Comparison of ENCODE assay signal across 8 mouse cellular contexts in the genomic region with DNA sequence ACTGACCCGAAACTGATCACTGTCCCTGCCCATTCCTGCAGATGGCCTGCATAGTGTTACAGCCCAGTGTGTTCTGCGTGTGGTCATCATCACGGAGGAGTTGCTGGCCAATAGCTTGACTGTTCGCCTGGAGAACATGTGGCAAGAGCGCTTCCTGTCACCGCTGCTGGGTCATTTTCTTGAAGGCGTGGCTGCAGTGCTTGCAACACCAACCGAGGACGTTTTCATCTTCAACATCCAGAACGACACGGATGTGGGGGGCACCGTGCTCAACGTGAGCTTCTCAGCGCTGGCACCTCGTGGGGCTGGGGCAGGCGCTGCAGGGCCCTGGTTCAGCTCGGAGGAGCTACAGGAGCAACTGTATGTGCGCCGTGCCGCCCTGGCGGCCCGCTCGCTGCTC. TPM values are rescaled to one million over a fixed set of nuclear protein-coding genes. Genes with fewer than 3 reads are reported as not detected.
A peak's percentile ranks its signal among the peaks of the same experiment; 100 is the strongest.
DNase-seq lines count a peak whose midpoint lies in the region; ATAC-seq lines count a peak whose summit lies in the region.

No protein-coding gene starts in this region.

- H3K9ac ChIP-seq in heart, embryonic 16.5 days (ENCODE audit: low read length), result no peak overlapping the region
- H3K9ac ChIP-seq in embryonic facial prominence, embryonic 12.5 days, result 0 out of 2 replicates have a peak overlapping the region, but pooled peaks have one; percentile 5
- no peak overlapping the region for H3K9ac ChIP-seq in limb, embryonic 12.5 days (replicated peaks)

- H3K36me3 ChIP-seq in heart, embryonic 16.5 days (ENCODE audit: control insufficient read depth, insufficient read depth), result no peaks in the 10 kb centered on the region
- no peaks in the 10 kb centered on the region for H3K36me3 ChIP-seq in embryonic facial prominence, embryonic 12.5 days
- no peaks in the 10 kb centered on the region for H3K36me3 ChIP-seq in limb, embryonic 12.5 days

- H3K27me3 ChIP-seq in heart, embryonic 16.5 days (ENCODE audit: control insufficient read depth, insufficient read depth, low read length), result peaks cover 61% of the 10 kb centered on the region
- H3K27me3 ChIP-seq in embryonic facial prominence, embryonic 12.5 days, result peaks cover 69% of the 10 kb centered on the region
- peaks cover 84% of the 10 kb centered on the region for H3K27me3 ChIP-seq in limb, embryonic 12.5 days

- ATAC-seq in heart, embryonic 16.5 days (replicated peaks; ENCODE audit: extremely low read depth, insufficient read depth, low FRiP score), result no peak
- ATAC-seq in embryonic facial prominence, embryonic 12.5 days (ENCODE audit: insufficient number of reproducible peaks, insufficient read depth, low FRiP score, low TSS enrichment), result no peak
- ATAC-seq in limb, embryonic 12.5 days (ENCODE audit: insufficient number of reproducible peaks, insufficient read depth, low FRiP score, low TSS enrichment, low read depth), result no peak
- ATAC-seq in frontal cortex, adult (ENCODE audit: low TSS enrichment), result no peak

- 4% methylated on average over 23 of the region's 23 CpGs for WGBS in heart, embryonic 16.5 days
- WGBS in embryonic facial prominence, embryonic 12.5 days, result 7% methylated on average over 23 of the region's 23 CpGs
- WGBS in limb, embryonic 12.5 days, result 6% methylated on average over 23 of the region's 23 CpGs

- no peak overlapping the region for H3K27ac ChIP-seq in heart, embryonic 16.5 days (ENCODE audit: low read length)
- H3K27ac ChIP-seq in embryonic facial prominence, embryonic 12.5 days, result no peak overlapping the region
- no peak overlapping the region for H3K27ac ChIP-seq in limb, embryonic 12.5 days

- peak overlapping the region; percentile 57 for H3K4me3 ChIP-seq in heart, embryonic 16.5 days (ENCODE audit: low read length)
- peak overlapping the region; percentile 51 for H3K4me3 ChIP-seq in embryonic facial prominence, embryonic 12.5 days
- peak overlapping the region; percentile 49 for H3K4me3 ChIP-seq in limb, embryonic 12.5 days (replicated peaks)

- DNase-seq in heart, postnatal 4 days, result no peak
- peak; percentile 62 to 64 for DNase-seq in monocyte, adult 2 months (ENCODE audit: low read depth in 1 of 2, low spot score in 2 of 2)
- no peak for DNase-seq in left cerebral cortex, adult 8-10 months (ENCODE audit: low spot score in 2 of 2)
- no peak for DNase-seq in cerebellum, postnatal 14 days

- peak overlapping the region; percentile 93 for H3K4me2 ChIP-seq in heart, embryonic 16.5 days (ENCODE audit: low read depth, low read length)
- peak overlapping the region; percentile 95 for H3K4me2 ChIP-seq in embryonic facial prominence, embryonic 12.5 days (replicated peaks)
- H3K4me2 ChIP-seq in limb, embryonic 12.5 days, result peak overlapping the region; percentile 89

- H3K4me1 ChIP-seq in heart, embryonic 16.5 days (ENCODE audit: control insufficient read depth, insufficient read depth, low read length), result peaks cover 15% of the 10 kb centered on the region
- H3K4me1 ChIP-seq in embryonic facial prominence, embryonic 12.5 days, result peaks cover 19% of the 10 kb centered on the region
- H3K4me1 ChIP-seq in limb, embryonic 12.5 days (replicated peaks), result peaks cover 20% of the 10 kb centered on the region

- H3K9me3 ChIP-seq in heart, embryonic 16.5 days (replicated peaks; ENCODE audit: control insufficient read depth, low read length), result no peaks in the 10 kb centered on the region
- no peaks in the 10 kb centered on the region for H3K9me3 ChIP-seq in embryonic facial prominence, embryonic 12.5 days
- H3K9me3 ChIP-seq in limb, embryonic 12.5 days, result no peaks in the 10 kb centered on the region

RNA-seq across cellular contexts. Expression of gene Celsr3, which starts 5.5 kb away (rescaled TPM):
- polyA plus RNA-seq in heart, embryonic 16.5 days (2015; fragmentation: Nextera tagmentation; extraction: Ambion mirVana), result 0.05 and 0.13 TPM in 2 replicates
- total RNA-seq in heart, postnatal 4 days (2021), result under 1 TPM; 0.07 TPM
- 1.2 and 2.1 TPM in 2 replicates for polyA plus RNA-seq in embryonic facial prominence, embryonic 12.5 days (2016; fragmentation: Nextera tagmentation; extraction: Ambion mirVana)
- polyA plus RNA-seq in limb, embryonic 12.5 days (2016; fragmentation: Nextera tagmentation; extraction: Ambion mirVana), result 0.14 and 0.30 TPM in 2 replicates
- total RNA-seq in left cerebral cortex, adult 8-10 months (2022), result 10 to 100 TPM; 45.0 to 60.8 (median 50.5) TPM

RNA-seq across cellular contexts. Expression of gene Slc26a6, which starts 21.4 kb away (rescaled TPM):
- 7.6 and 7.8 TPM in 2 replicates for polyA plus RNA-seq in heart, embryonic 16.5 days (2015; fragmentation: Nextera tagmentation; extraction: Ambion mirVana)
- total RNA-seq in heart, postnatal 4 days (2021), result 10 to 100 TPM in 1 of 2 experiments, 1 to 10 TPM in 1; 8.4 to 10.1 TPM
- polyA plus RNA-seq in embryonic facial prominence, embryonic 12.5 days (2016; fragmentation: Nextera tagmentation; extraction: Ambion mirVana), result 20.5 and 22.5 TPM in 2 replicates
- 16.3 and 20.1 TPM in 2 replicates for polyA plus RNA-seq in limb, embryonic 12.5 days (2016; fragmentation: Nextera tagmentation; extraction: Ambion mirVana)
- 10 to 100 TPM; 10.9 to 21.0 (median 16.6) TPM for total RNA-seq in left cerebral cortex, adult 8-10 months (2022)

RNA-seq across cellular contexts. Expression of gene Nckipsd, which starts 23.5 kb away (rescaled TPM):
- polyA plus RNA-seq in heart, embryonic 16.5 days (2015; fragmentation: Nextera tagmentation; extraction: Ambion mirVana), result 10.0 and 14.5 TPM in 2 replicates
- total RNA-seq in heart, postnatal 4 days (2021), result 1 to 10 TPM; 8.1 to 8.2 TPM
- polyA plus RNA-seq in embryonic facial prominence, embryonic 12.5 days (2016; fragmentation: Nextera tagmentation; extraction: Ambion mirVana), result 24.2 and 25.7 TPM in 2 replicates
- 19.3 and 21.6 TPM in 2 replicates for polyA plus RNA-seq in limb, embryonic 12.5 days (2016; fragmentation: Nextera tagmentation; extraction: Ambion mirVana)
- total RNA-seq in left cerebral cortex, adult 8-10 months (2022), result 10 to 100 TPM; 56.8 to 65.8 (median 59.9) TPM

RNA-seq across cellular contexts. Expression of gene Ip6k2, which starts 48.0 kb away (rescaled TPM):
- polyA plus RNA-seq in heart, embryonic 16.5 days (2015; fragmentation: Nextera tagmentation; extraction: Ambion mirVana), result 27.2 and 31.0 TPM in 2 replicates
- total RNA-seq in heart, postnatal 4 days (2021), result 10 to 100 TPM; 43.7 to 48.5 TPM
- 145 and 147 TPM in 2 replicates for polyA plus RNA-seq in embryonic facial prominence, embryonic 12.5 days (2016; fragmentation: Nextera tagmentation; extraction: Ambion mirVana)
- polyA plus RNA-seq in limb, embryonic 12.5 days (2016; fragmentation: Nextera tagmentation; extraction: Ambion mirVana), result 144 and 146 TPM in 2 replicates
- 100 to 1,000 TPM; 137 to 158 (median 157) TPM for total RNA-seq in left cerebral cortex, adult 8-10 months (2022)

Comparison
In these comparisons a context has a peak if more than half of its experiments do, and no peak if none do; other contexts are left out.
1. DNase-seq: peak in monocyte, adult 2 months (2 of 2); none in heart, postnatal 4 days (single experiment), left cerebral cortex, adult 8-10 months (0 of 2) and cerebellum, postnatal 14 days (0 of 2).
2. Peak in every context shown above with its lines, with median percentiles within 50 percentile points of each other: H3K4me2 ChIP-seq and H3K4me3 ChIP-seq.